Mouse (Mus musculus) E14TG2a.4 (cell line): ENCODE results near the gene Tbr1.

Experiments
- CTCF ChIP-seq: conservative IDR thresholded peaks from 2 replicates; pipeline ENCODE4 v1.5.1; 2014; ENCODE audit warnings: low read length
- NANOG ChIP-seq: IDR thresholded peaks from 2 replicates; pipeline ENCODE4 v1.6.1; 2014; ENCODE audit warnings: borderline replicate concordance, low read length, mixed read lengths
- POU5F1 ChIP-seq: IDR thresholded peaks from 2 replicates; pipeline ENCODE4 v1.6.1; 2014; ENCODE audit warnings: low read length, borderline replicate concordance

GRCm38 (mm10) chr2:61814548-61815473 is 12.1 kb downstream of the Tbr1 start:
- TF ChIP-seq CTCF (peak; percentile 46), POU5F1 (no peak), NANOG (no peak)
